Mouse (Mus musculus) hindbrain, embryonic 16.5 days (tissue): ENCODE measurements around the gene Zfp553. TPM values are rescaled to one million over a fixed set of nuclear protein-coding genes. Genes with fewer than 3 reads are reported as not detected.

ENCODE experiments used
- ATAC-seq: fragments of 200-750 bp; cut with Nextera tagmentation; 2 replicates; pipeline ENCODE4 v1.8.0; 2017; ENCODE audit warnings: moderate TSS enrichment, moderate library complexity
- H3K27ac ChIP-seq: fragments of 300-500 bp; sonication (generic); 2 replicates; pipeline ENCODE4 v1.5.1; 2014; ENCODE audit warnings: low read depth, mild to moderate bottlenecking, control low read depth, low read length, moderate library complexity
- H3K27me3 ChIP-seq: fragments of 300-500 bp; sonication (generic); replicated peaks from 2 replicates; pipeline ENCODE4 v1.6.1; 2014; ENCODE audit warnings: low read length; ENCODE audit not compliant: control insufficient read depth, insufficient read depth
- H3K36me3 ChIP-seq: fragments of 300-500 bp; sonication (generic); 2 replicates; pipeline ENCODE4 v1.6.1; 2014; ENCODE audit warnings: mild to moderate bottlenecking, low read length, moderate library complexity, mixed read lengths; ENCODE audit not compliant: control insufficient read depth, insufficient read depth
- H3K4me1 ChIP-seq: fragments of 300-500 bp; sonication (generic); 2 replicates; pipeline ENCODE4 v1.6.1; 2014; ENCODE audit warnings: low read depth, low read length; ENCODE audit not compliant: control insufficient read depth, insufficient read depth
- H3K4me2 ChIP-seq: fragments of 300-500 bp; sonication (generic); 2 replicates; pipeline ENCODE4 v1.6.1; 2014; ENCODE audit warnings: mild to moderate bottlenecking, low read length, control low read depth, moderate library complexity
- H3K4me3 ChIP-seq: fragments of 300-500 bp; sonication (generic); 2 replicates; pipeline ENCODE4 v1.5.1; 2014; ENCODE audit warnings: mild to moderate bottlenecking, low read length, control low read depth, moderate library complexity
- H3K9ac ChIP-seq: fragments of 300-500 bp; sonication (generic); 2 replicates; pipeline ENCODE4 v1.6.1; 2014; ENCODE audit warnings: low read depth, mild to moderate bottlenecking, control low read depth, low read length, moderate library complexity
- H3K9me3 ChIP-seq: fragments of 300-500 bp; sonication (generic); 2 replicates; pipeline ENCODE4 v1.6.1; 2014; ENCODE audit warnings: mild to moderate bottlenecking, low read length, moderate library complexity; ENCODE audit not compliant: control insufficient read depth
- WGBS: fragments of 180-500 bp; shearing (Covaris S2); extraction: QIAGEN DNeasy Blood & Tissue Kit; methylation state at CpG from one replicate; pipeline ENCODE4 v1.1.7; 2014; 5-methylcytosine and 5-hydroxymethylcytosine counted together
- polyA plus RNA-seq: library from polyadenylated mRNA; unstranded; fragments of >200 nt; fragmentation: Nextera tagmentation; extraction: Ambion mirVana; gene quantifications from 2 replicates; pipeline ENCODE4 v1.2.1, GENCODE M21; 2015

The Zfp553 gene
- polyA plus RNA-seq, 1 experiment from 2014 or later = 42.7 TPM

- WGBS = 92% methylated on average over 17 of the region's 17 CpGs
- H3K4me2 ChIP-seq = peak overlapping the region; percentile 92
- peaks cover 17% of the 10 kb centered on the region for H3K4me1 ChIP-seq
- no peak overlapping the region for H3K27ac ChIP-seq
- no peaks in the 10 kb centered on the region for H3K9me3 ChIP-seq
- no peak overlapping the region for H3K9ac ChIP-seq
- peaks cover 41% of the 10 kb centered on the region for H3K36me3 ChIP-seq
- no peaks in the 10 kb centered on the region for H3K27me3 ChIP-seq
- ATAC-seq = no peak
- no peak overlapping the region for H3K4me3 ChIP-seq
Observed at GRCm38 (mm10) chr7:127194011-127194632, 38.7 kb upstream of the Zfp553 start.

- H3K4me1 ChIP-seq = peaks cover 17% of the 10 kb centered on the region
- WGBS = 91% methylated on average over 7 of the region's 7 CpGs
- no peaks in the 10 kb centered on the region for H3K27me3 ChIP-seq
- H3K4me3 ChIP-seq = peak overlapping the region; percentile 71
- H3K9me3 ChIP-seq = no peaks in the 10 kb centered on the region
- peaks cover 44% of the 10 kb centered on the region for H3K36me3 ChIP-seq
- no peak for ATAC-seq
- peak overlapping the region; percentile 80 for H3K9ac ChIP-seq
- peak overlapping the region; percentile 92 for H3K4me2 ChIP-seq
- H3K27ac ChIP-seq = no peak overlapping the region
Observed at GRCm38 (mm10) chr7:127194633-127195029, 38.2 kb upstream of the Zfp553 start.

- H3K9ac ChIP-seq = peak within 1 kb of the TSS; percentile 80
- ATAC-seq = peak; percentile 98
- no peaks in the 10 kb centered on the region for H3K27me3 ChIP-seq
Observed at GRCm38 (mm10) chr7:127195544-127196295, 37.1 kb upstream of the Zfp553 start, which contains the start of gene Cd2bp2. Gene Cd2bp2, minus strand, starts transcription at chr7:127196050.

GRCm38 (mm10) chr7:127196484-127196883, 36.4 kb upstream of the Zfp553 start:
- peak overlapping the region; percentile 65 for H3K4me2 ChIP-seq
- peak overlapping the region; percentile 66 for H3K27ac ChIP-seq
- 60% methylated on average over 11 of the region's 11 CpGs for WGBS
- peak overlapping the region; percentile 67 for H3K9ac ChIP-seq
- H3K27me3 ChIP-seq = no peaks in the 10 kb centered on the region
- no peak for ATAC-seq
- peaks cover 56% of the 10 kb centered on the region for H3K36me3 ChIP-seq
- H3K4me3 ChIP-seq = peak overlapping the region; percentile 71
- H3K9me3 ChIP-seq = no peaks in the 10 kb centered on the region
- H3K4me1 ChIP-seq = peaks cover 17% of the 10 kb centered on the region

More at GRCm38 (mm10) chr7:127195544-127196295, 37.1 kb upstream of the Zfp553 start, which contains the start of gene Cd2bp2:
- Histone ChIP-seq H3K4me2 (peak within 1 kb of the TSS; percentile 92), H3K9me3 (no peaks in the 10 kb centered on the region), H3K4me1 (peaks cover 17% of the 10 kb centered on the region), H3K36me3 (peaks cover 49% of the 10 kb centered on the region), H3K4me3 (peak within 1 kb of the TSS; percentile 71), H3K27ac (peak within 1 kb of the TSS; percentile 87)
- WGBS = under 1% methylated on average over 51 of the region's 51 CpGs

GRCm38 (mm10) chr7:127206606-127207005, 26.3 kb upstream of the Zfp553 start:
- Histone ChIP-seq H3K27me3 (no peaks in the 10 kb centered on the region), H3K9me3 (no peaks in the 10 kb centered on the region), H3K27ac (no peak overlapping the region), H3K36me3 (peaks cover 9% of the 10 kb centered on the region), H3K9ac (peak overlapping the region; percentile 94), H3K4me3 (peak overlapping the region; percentile 97), H3K4me2 (peak overlapping the region; percentile 99), H3K4me1 (peaks cover 25% of the 10 kb centered on the region)
- no peak for ATAC-seq
- WGBS = 57% methylated on average over 2 of the region's 2 CpGs

GRCm38 (mm10) chr7:127207374-127208294, 25.2 kb upstream of the Zfp553 start:
- ATAC-seq = no peak
- peaks cover 25% of the 10 kb centered on the region for H3K4me1 ChIP-seq
- H3K4me3 ChIP-seq = peak overlapping the region; percentile 97
- H3K4me2 ChIP-seq = peak overlapping the region; percentile 99
- peak overlapping the region; percentile 94 for H3K9ac ChIP-seq
- H3K36me3 ChIP-seq = peaks cover 7% of the 10 kb centered on the region
- under 1% methylated on average over 53 of the region's 53 CpGs for WGBS
- peak overlapping the region; percentile 83 for H3K27ac ChIP-seq
- H3K27me3 ChIP-seq = no peaks in the 10 kb centered on the region
- H3K9me3 ChIP-seq = no peaks in the 10 kb centered on the region

GRCm38 (mm10) chr7:127208295-127208552, 24.6 kb upstream of the Zfp553 start, which contains the start of gene Tbc1d10b:
Gene Tbc1d10b, minus strand, starts transcription at chr7:127208468.
- Histone ChIP-seq H3K36me3 (peaks cover 1% of the 10 kb centered on the region), H3K4me3 (peak within 1 kb of the TSS; percentile 97), H3K4me1 (peaks cover 25% of the 10 kb centered on the region), H3K9ac (peak within 1 kb of the TSS; percentile 94), H3K4me2 (peak within 1 kb of the TSS; percentile 99), H3K27me3 (no peaks in the 10 kb centered on the region), H3K27ac (peak within 1 kb of the TSS; percentile 85), H3K9me3 (no peaks in the 10 kb centered on the region)
- ATAC-seq = peak; percentile 3; the same call in 1 of the 2 replicates
- WGBS = no CpG with 5 or more reads among the region's 44 CpGs

- peak within 1 kb of the TSS; percentile 99 for H3K4me2 ChIP-seq
- no peaks in the 10 kb centered on the region for H3K27me3 ChIP-seq
- H3K9me3 ChIP-seq = no peaks in the 10 kb centered on the region
- H3K27ac ChIP-seq = peak within 1 kb of the TSS; percentile 85
- H3K36me3 ChIP-seq = no peaks in the 10 kb centered on the region
- H3K4me1 ChIP-seq = peaks cover 25% of the 10 kb centered on the region
- whole genome bisulfite sequencing = under 1% methylated on average over 40 of the region's 44 CpGs
- peak within 1 kb of the TSS; percentile 94 for H3K9ac ChIP-seq
- peak; percentile 97 for ATAC-seq
- H3K4me3 ChIP-seq = peak within 1 kb of the TSS; percentile 97
Observed at GRCm38 (mm10) chr7:127208553-127209438, 24.1 kb upstream of the Zfp553 start, which contains the start of gene Mylpf. Gene Mylpf, plus strand, starts transcription at chr7:127208890.
